Mouse (Mus musculus): ENCODE results near the gene Nkain2.

DNA sequence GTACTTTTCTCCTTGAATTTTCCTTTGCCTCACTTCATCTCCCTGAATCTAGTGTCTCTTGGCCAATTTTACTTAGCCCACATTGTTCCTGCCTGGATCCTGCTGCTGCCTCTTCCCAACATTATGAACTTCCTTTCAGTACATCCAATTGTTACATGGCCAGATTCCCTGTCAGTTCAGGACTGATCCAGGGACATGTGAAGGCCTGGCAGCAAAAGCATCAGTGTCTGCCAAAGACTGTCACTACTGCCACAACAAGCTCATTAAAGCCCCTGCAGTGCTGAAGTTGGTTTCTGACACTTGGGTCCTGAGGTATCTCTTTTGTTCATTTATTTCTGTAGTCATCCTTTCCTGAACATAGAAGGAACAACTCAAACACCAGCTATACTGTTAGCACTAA, 649.1 kb downstream of the Nkain2 start:
- TF ChIP-seq EP300 (IDR thresholded peaks at IDR 0.05; ENCODE audit: low read depth) (no peak), CTCF (IDR thresholded peaks at IDR 0.05; ENCODE audit: low read depth) (no peak)

Measured in liver, postnatal 0 days (tissue).